Mouse (Mus musculus): Measurements from ENCODE around the gene Kcnj11. TPM values are rescaled to one million over a fixed set of nuclear protein-coding genes. Genes with fewer than 3 reads are reported as not detected.

Kcnj11 gene
- polyA plus RNA-seq, 1 experiment from 2014 or later = not detected

DNA sequence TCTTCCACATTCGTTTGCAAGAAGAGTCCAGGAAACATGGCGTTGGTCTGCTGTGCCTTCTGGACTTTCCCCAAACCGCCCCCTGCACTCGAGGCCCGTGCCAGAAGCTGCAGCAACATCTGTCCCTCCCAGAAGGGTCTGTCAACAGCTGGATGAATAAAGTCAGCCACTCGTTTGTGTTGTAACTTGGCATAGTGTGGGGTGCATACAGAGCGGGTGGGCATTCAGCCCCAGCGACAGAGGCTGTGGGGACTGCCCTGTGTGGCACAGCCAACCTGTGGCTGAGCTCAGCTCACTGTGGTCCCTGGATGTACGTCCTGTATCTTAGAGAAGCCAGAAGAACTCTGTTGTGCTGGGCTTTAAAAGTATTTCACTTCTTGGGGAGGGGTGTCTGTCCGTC lies 16.5 kb downstream of the Kcnj11 start:
- DNase-seq = no peak
- H3K9me3 ChIP-seq (replicated peaks) = no peaks in the 10 kb centered on the region
- H3K9ac ChIP-seq = no peak overlapping the region
- no peak overlapping the region for H3K27ac ChIP-seq
- ATAC-seq (ENCODE audit: low read depth) = no peak
- no peak overlapping the region for H3K4me2 ChIP-seq
- H3K4me3 ChIP-seq (replicated peaks) = no peak overlapping the region
- no peaks in the 10 kb centered on the region for H3K27me3 ChIP-seq
- H3K36me3 ChIP-seq = peaks cover 57% of the 10 kb centered on the region
- H3K4me1 ChIP-seq (replicated peaks) = peaks cover 12% of the 10 kb centered on the region; the same call in 1 of the 2 replicates
- 77% methylated on average over 10 of the region's 10 CpGs for WGBS (ENCODE audit: insufficient replicate concordance)

DNA sequence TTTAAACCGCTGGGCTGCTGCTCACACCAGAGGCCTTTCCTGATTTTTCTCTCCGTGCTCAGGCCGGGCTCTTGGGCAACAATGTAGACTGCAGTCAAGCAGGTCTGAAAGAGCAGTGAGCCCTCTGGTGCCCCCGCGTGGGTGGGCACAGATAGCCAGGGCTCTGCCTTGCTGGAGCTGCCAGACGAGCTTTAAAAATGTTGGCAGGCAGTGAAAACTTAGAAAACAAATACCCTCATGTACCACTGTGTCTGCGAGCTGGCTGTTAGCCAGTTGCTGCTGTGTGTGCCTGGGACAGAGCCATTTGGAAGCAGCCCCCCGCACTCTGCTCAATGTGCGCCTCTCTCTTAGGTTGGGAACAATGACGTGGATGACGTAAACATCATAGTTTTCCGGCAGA lies 22.9 kb downstream of the Kcnj11 start:
- no peaks in the 10 kb centered on the region for H3K4me1 ChIP-seq (replicated peaks)
- WGBS (ENCODE audit: insufficient replicate concordance) = 85% methylated on average over 12 of the region's 12 CpGs
- no peak for ATAC-seq (ENCODE audit: low read depth)
- no peak overlapping the region for H3K9ac ChIP-seq
- no peak overlapping the region for H3K27ac ChIP-seq
- H3K4me2 ChIP-seq = no peak overlapping the region
- peaks cover 93% of the 10 kb centered on the region for H3K36me3 ChIP-seq
- no peak overlapping the region for H3K4me3 ChIP-seq (replicated peaks)
- no peaks in the 10 kb centered on the region for H3K27me3 ChIP-seq
- DNase-seq = no peak
- no peaks in the 10 kb centered on the region for H3K9me3 ChIP-seq (replicated peaks)

DNA sequence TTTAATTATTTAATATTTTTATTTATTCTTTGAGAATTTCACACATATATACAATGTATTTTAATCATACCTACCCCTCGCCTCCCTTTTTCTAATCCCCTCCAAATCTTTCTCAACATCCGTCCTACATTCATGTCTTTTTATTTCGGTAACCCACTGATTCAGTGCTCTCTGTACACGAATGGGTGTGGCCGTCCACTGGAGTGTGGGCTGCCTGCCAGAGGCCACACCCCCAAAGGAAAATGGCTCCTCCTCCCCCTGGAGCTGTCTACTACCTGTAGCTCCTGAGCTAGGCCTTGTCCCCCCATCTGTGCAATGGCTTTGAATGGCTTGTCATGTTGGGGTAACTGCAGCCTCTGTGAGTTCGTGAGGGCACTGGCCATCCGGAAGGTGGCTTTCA lies 23.7 kb downstream of the Kcnj11 start:
- no peaks in the 10 kb centered on the region for H3K4me1 ChIP-seq (replicated peaks)
- no peak overlapping the region for H3K4me2 ChIP-seq
- no peaks in the 10 kb centered on the region for H3K27me3 ChIP-seq
- H3K27ac ChIP-seq = no peak overlapping the region
- 67% methylated on average over 7 of the region's 7 CpGs for WGBS (ENCODE audit: insufficient replicate concordance)
- H3K9ac ChIP-seq = no peak overlapping the region
- ATAC-seq (ENCODE audit: low read depth) (no peak), DNase-seq (no peak)
- no peak overlapping the region for H3K4me3 ChIP-seq (replicated peaks)
- H3K36me3 ChIP-seq = peaks cover 93% of the 10 kb centered on the region
- no peaks in the 10 kb centered on the region for H3K9me3 ChIP-seq (replicated peaks)

DNA sequence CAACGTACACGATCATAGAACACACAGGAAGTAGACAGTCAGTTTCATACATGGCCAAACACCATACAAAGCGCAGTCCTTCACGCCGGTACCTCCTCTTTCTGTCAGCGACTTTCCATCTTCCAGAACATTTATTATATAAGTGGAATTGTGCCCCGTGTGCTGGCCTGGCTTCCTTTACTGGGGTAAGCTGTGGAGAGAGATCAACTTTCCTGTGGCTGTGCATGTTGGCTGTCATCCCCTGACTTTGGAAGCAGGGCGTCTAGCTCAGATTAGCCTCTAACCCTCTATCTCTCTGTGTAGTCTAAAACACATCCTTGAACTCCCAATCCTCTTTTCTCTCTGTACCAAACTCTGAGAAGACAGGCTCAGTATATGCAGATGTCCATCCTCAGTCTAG lies 31.7 kb downstream of the Kcnj11 start:
- peaks cover 96% of the 10 kb centered on the region for H3K36me3 ChIP-seq
- WGBS (ENCODE audit: insufficient replicate concordance) = 86% methylated on average over 8 of the region's 8 CpGs
- DNase-seq = no peak

DNA sequence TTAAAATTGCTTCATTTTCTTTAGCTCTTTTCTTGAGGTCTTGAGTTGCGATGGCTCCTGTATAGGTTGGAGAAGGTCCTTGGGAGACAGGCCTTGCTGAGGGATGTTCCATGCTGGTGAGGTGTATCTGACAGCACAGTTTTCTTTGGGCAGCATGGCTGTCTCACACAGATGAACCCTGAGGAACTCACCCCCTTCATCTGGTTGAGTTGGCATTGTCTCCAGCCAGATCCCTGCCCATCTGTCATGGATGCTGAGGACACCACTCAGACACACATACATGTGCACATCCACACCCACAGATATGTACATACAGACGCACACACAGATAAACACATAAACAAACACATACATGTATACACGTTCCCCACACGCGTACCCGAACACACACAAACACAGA lies 37.3 kb downstream of the Kcnj11 start:
- ATAC-seq (ENCODE audit: low read depth) (no peak), DNase-seq (no peak)
- H3K4me2 ChIP-seq = no peak overlapping the region
- WGBS (ENCODE audit: insufficient replicate concordance) = 81% methylated on average over 6 of the region's 6 CpGs
- H3K4me3 ChIP-seq (replicated peaks) = no peak overlapping the region
- H3K36me3 ChIP-seq = peaks cover 96% of the 10 kb centered on the region
- no peaks in the 10 kb centered on the region for H3K9me3 ChIP-seq (replicated peaks)
- H3K4me1 ChIP-seq (replicated peaks) = no peaks in the 10 kb centered on the region
- no peaks in the 10 kb centered on the region for H3K27me3 ChIP-seq
- H3K9ac ChIP-seq = no peak overlapping the region
- no peak overlapping the region for H3K27ac ChIP-seq

More for the DNA sequence above, 31.7 kb downstream of the Kcnj11 start:
- no peak overlapping the region for H3K27ac ChIP-seq
- no peak for ATAC-seq (ENCODE audit: low read depth)
- no peak overlapping the region for H3K9ac ChIP-seq
- no peak overlapping the region for H3K4me2 ChIP-seq
- no peaks in the 10 kb centered on the region for H3K27me3 ChIP-seq
- no peaks in the 10 kb centered on the region for H3K4me1 ChIP-seq (replicated peaks)
- H3K4me3 ChIP-seq (replicated peaks) = no peak overlapping the region
- no peaks in the 10 kb centered on the region for H3K9me3 ChIP-seq (replicated peaks)

GRCm38 (mm10) chr7:46061614-46062013 lies 39.0 kb downstream of the Kcnj11 start:
- Histone ChIP-seq H3K9me3 (replicated peaks) (no peaks in the 10 kb centered on the region), H3K27ac (no peak overlapping the region), H3K9ac (no peak overlapping the region), H3K4me1 (replicated peaks) (no peaks in the 10 kb centered on the region), H3K27me3 (no peaks in the 10 kb centered on the region), H3K36me3 (peaks cover 96% of the 10 kb centered on the region), H3K4me3 (replicated peaks) (no peak overlapping the region), H3K4me2 (no peak overlapping the region)
- ATAC-seq (ENCODE audit: low read depth) = no peak
- no peak for DNase-seq
- WGBS (ENCODE audit: insufficient replicate concordance) = 85% methylated on average over 16 of the region's 16 CpGs

- 83% methylated on average over 8 of the region's 8 CpGs for WGBS (ENCODE audit: insufficient replicate concordance)
- peaks cover 96% of the 10 kb centered on the region for H3K36me3 ChIP-seq
- ATAC-seq (ENCODE audit: low read depth) = no peak
- no peaks in the 10 kb centered on the region for H3K4me1 ChIP-seq (replicated peaks)
- H3K9me3 ChIP-seq (replicated peaks) = no peaks in the 10 kb centered on the region
- H3K27ac ChIP-seq = no peak overlapping the region
- H3K4me3 ChIP-seq (replicated peaks) = no peak overlapping the region
- H3K4me2 ChIP-seq = no peak overlapping the region
- H3K27me3 ChIP-seq = no peaks in the 10 kb centered on the region
- H3K9ac ChIP-seq = no peak overlapping the region
- DNase-seq = no peak
Observed at GRCm38 (mm10) chr7:46060688-46061087, 39.9 kb downstream of the Kcnj11 start.

- Histone ChIP-seq H3K4me2 (no peak overlapping the region), H3K27me3 (no peaks in the 10 kb centered on the region), H3K9ac (no peak overlapping the region), H3K27ac (no peak overlapping the region), H3K4me1 (replicated peaks) (no peaks in the 10 kb centered on the region), H3K4me3 (replicated peaks) (no peak overlapping the region), H3K36me3 (peaks cover 99% of the 10 kb centered on the region), H3K9me3 (replicated peaks) (no peaks in the 10 kb centered on the region)
- WGBS (ENCODE audit: insufficient replicate concordance) = 81% methylated on average over 11 of the region's 11 CpGs
- ATAC-seq (ENCODE audit: low read depth) = no peak
- DNase-seq = no peak
Observed at GRCm38 (mm10) chr7:46058882-46059281, 41.7 kb downstream of the Kcnj11 start.

- no peaks in the 10 kb centered on the region for H3K9me3 ChIP-seq (replicated peaks)
- H3K4me1 ChIP-seq (replicated peaks) = no peaks in the 10 kb centered on the region
- H3K27me3 ChIP-seq = no peaks in the 10 kb centered on the region
- no peak for DNase-seq
- peaks cover 88% of the 10 kb centered on the region for H3K36me3 ChIP-seq
- no peak overlapping the region for H3K4me2 ChIP-seq
- no peak overlapping the region for H3K4me3 ChIP-seq (replicated peaks)
- no peak for ATAC-seq (ENCODE audit: low read depth)
- no peak overlapping the region for H3K27ac ChIP-seq
- H3K9ac ChIP-seq = no peak overlapping the region
- 77% methylated on average over 3 of the region's 3 CpGs for WGBS (ENCODE audit: insufficient replicate concordance)
Observed at GRCm38 (mm10) chr7:46053566-46053965, 47.0 kb downstream of the Kcnj11 start.

DNA sequence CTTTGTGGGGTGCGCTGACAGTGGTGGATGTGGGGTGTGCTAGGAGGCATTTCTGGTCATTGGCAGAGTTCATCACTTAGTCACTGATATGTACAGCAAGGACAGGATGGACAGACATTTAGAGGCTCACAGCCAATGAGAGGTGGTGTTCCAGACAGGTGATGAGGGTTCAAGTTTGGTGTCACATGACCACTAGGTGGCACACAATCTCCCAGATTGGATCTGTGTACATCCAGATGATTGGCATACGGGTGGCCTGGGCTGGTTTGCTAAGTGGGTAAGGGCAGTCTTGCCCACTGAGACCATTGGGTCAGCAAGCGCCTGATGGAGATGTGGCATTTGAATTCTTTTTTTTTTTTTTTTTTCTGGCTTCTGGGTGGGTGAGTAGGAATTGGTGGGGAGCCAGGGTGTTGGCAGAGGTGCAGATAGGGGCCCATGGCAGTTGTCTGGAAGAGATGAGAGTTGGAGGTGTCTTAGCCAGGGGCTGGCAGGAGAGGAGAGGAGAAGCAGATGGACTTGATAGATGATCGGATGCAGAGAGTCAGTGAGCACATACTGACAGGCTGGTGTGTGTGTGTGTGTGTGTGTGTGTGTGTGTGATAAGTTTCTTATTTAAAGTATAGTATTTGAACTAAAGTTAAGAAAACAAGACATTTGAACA lies 48.3 kb downstream of the Kcnj11 start:
- H3K27ac ChIP-seq = no peak overlapping the region
- no peaks in the 10 kb centered on the region for H3K9me3 ChIP-seq (replicated peaks)
- H3K36me3 ChIP-seq = peaks cover 87% of the 10 kb centered on the region
- no peaks in the 10 kb centered on the region for H3K4me1 ChIP-seq (replicated peaks)
- H3K4me2 ChIP-seq = no peak overlapping the region
- ATAC-seq (ENCODE audit: low read depth) (no peak), DNase-seq (no peak)
- no peak overlapping the region for H3K9ac ChIP-seq
- H3K4me3 ChIP-seq (replicated peaks) = no peak overlapping the region
- WGBS (ENCODE audit: insufficient replicate concordance) = 75% methylated on average over 4 of the region's 4 CpGs
- no peaks in the 10 kb centered on the region for H3K27me3 ChIP-seq

- no peak for ATAC-seq (ENCODE audit: low read depth)
- Histone ChIP-seq H3K27me3 (no peaks in the 10 kb centered on the region), H3K4me1 (replicated peaks) (no peaks in the 10 kb centered on the region), H3K27ac (no peak overlapping the region), H3K4me2 (no peak overlapping the region), H3K9ac (no peak overlapping the region), H3K4me3 (replicated peaks) (no peak overlapping the region), H3K9me3 (replicated peaks) (no peaks in the 10 kb centered on the region), H3K36me3 (peaks cover 85% of the 10 kb centered on the region)
- 80% methylated on average over 7 of the region's 7 CpGs for WGBS (ENCODE audit: insufficient replicate concordance)
- no peak for DNase-seq
Observed at GRCm38 (mm10) chr7:46049981-46050380, 50.6 kb downstream of the Kcnj11 start.

DNA sequence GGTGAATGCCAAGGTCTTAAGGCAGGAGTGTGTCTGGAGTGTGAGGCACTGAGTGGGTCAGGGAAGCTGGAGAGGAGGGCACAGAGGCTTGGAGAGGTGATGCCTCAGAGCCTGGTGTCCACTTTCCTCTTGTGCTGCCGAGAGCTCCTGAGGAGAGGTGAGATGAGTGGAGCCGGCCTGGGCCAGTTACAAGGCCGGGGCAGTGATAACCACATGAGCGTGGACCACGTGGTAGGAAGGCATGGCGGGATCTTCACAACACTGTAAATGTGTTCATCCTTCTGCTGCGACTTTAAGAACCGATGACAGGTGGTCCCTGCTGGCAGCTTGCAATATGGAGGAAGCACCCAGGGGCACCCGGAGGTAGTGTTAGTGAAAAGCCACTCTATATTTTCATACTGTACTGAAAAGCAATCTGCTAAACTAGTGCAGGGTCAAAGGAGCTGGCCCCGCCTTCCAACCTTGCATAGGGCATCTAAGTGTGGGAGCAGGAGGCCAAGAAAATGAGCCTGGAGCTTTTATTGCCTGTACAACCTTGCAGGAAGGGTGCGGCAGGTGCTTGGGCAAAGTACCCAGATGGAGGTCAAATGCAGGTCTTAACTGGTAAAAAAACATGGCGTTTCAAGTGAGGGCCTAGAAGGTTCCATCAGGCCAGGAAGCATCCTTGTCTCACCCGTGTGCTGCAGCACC lies 52.5 kb downstream of the Kcnj11 start:
- ATAC-seq (ENCODE audit: low read depth) (no peak), DNase-seq (no peak)
- Histone ChIP-seq H3K4me3 (replicated peaks) (no peak overlapping the region), H3K27me3 (no peaks in the 10 kb centered on the region), H3K9me3 (replicated peaks) (no peaks in the 10 kb centered on the region), H3K27ac (no peak overlapping the region), H3K4me1 (replicated peaks) (no peaks in the 10 kb centered on the region), H3K4me2 (no peak overlapping the region), H3K9ac (no peak overlapping the region), H3K36me3 (peaks cover 85% of the 10 kb centered on the region)
- 79% methylated on average over 13 of the region's 13 CpGs for WGBS (ENCODE audit: insufficient replicate concordance)

Measured in liver, embryonic 13.5 days (tissue).